Mouse (Mus musculus) retina, adult 2 months (tissue): ENCODE measurements around the gene 2510009E07Rik.

Experiments used
- DNase-seq: peaks from one replicate; pipeline ENCODE4 v3.0.0-alpha.2; 2012; ENCODE audit warnings: low read depth, low spot score

Gene 2510009E07Rik

GRCm38 (mm10) chr16:21636156-21636853, 58.2 kb downstream of the 2510009E07Rik start:
- DNase-seq, result no peak

- no peak for DNase-seq
These were observed 60.0 kb downstream of the 2510009E07Rik start for GRCm38 (mm10) chr16:21634460-21634859.

- no peak for DNase-seq
These were observed 62.6 kb downstream of the 2510009E07Rik start for GRCm38 (mm10) chr16:21631815-21632222.

GRCm38 (mm10) chr16:21630614-21631013, 63.9 kb downstream of the 2510009E07Rik start:
- no peak for DNase-seq

- DNase-seq, result no peak
These were observed 66.3 kb downstream of the 2510009E07Rik start for GRCm38 (mm10) chr16:21628061-21628591.

- DNase-seq, result no peak
These were observed 67.2 kb downstream of the 2510009E07Rik start for GRCm38 (mm10) chr16:21627248-21627647.

GRCm38 (mm10) chr16:21625784-21626634, 68.5 kb downstream of the 2510009E07Rik start:
- peak; percentile 25 for DNase-seq

- no peak for DNase-seq
These were observed 73.8 kb downstream of the 2510009E07Rik start for GRCm38 (mm10) chr16:21620630-21621029.

- DNase-seq, result no peak
These were observed 78.7 kb downstream of the 2510009E07Rik start for GRCm38 (mm10) chr16:21615802-21616201.

- no peak for DNase-seq
These were observed 84.0 kb downstream of the 2510009E07Rik start for GRCm38 (mm10) chr16:21610473-21610872.

- DNase-seq, result no peak
These were observed 86.1 kb downstream of the 2510009E07Rik start for GRCm38 (mm10) chr16:21608176-21608865.

GRCm38 (mm10) chr16:21607651-21608040, 86.8 kb downstream of the 2510009E07Rik start:
- no peak for DNase-seq

- no peak for DNase-seq
These were observed 87.3 kb downstream of the 2510009E07Rik start for GRCm38 (mm10) chr16:21607021-21607650.

- no peak for DNase-seq
These were observed 88.0 kb downstream of the 2510009E07Rik start for GRCm38 (mm10) chr16:21606249-21607020.

- DNase-seq, result no peak
These were observed 90.1 kb downstream of the 2510009E07Rik start for GRCm38 (mm10) chr16:21604354-21604753.
